Mouse (Mus musculus) lung, postnatal 0 days (tissue): Measurements from ENCODE around the gene Clstn1.

Experiments used
- CTCF ChIP-seq: IDR thresholded peaks from 2 replicates; pipeline ENCODE4 v1.5.1; 2016; ENCODE audit warnings: antibody characterized with exemption, mild to moderate bottlenecking
- EP300 ChIP-seq: IDR thresholded peaks from 2 replicates; pipeline ENCODE4 v1.6.1; 2016; ENCODE audit warnings: antibody characterized with exemption, mild to moderate bottlenecking, control low read depth

DNA sequence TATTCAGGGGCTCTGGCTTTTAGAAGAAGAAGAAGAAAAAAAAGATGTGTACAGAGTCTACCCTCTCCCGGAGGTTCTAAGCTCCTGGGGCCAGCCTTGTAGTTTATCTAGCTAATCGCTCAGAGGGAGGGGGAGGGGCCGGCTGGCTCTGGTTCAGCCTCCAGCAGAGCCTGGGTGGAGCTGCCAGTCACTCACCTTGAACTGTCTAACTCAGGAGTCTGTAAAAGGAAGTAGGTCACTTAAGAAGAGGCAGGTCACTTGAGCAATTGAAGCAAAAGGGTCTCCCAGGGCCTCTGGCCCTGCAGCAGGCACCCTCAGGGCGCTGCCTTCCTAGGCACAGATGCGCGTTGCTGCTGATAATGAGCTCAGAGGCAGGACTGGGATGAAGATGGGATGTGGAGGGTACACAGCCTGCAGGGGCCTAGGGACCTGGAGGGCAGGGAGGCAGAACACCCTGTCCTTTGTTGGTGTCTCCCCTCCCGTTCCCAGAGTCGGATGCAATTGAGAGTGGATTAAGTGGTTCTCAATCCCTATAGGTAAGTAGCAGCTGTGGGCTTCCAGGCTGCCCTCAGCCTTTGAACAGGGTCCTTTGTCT lies 18.7 kb upstream of the Clstn1 start:
- TF ChIP-seq CTCF, result no peak
- no peak for TF ChIP-seq EP300
